Mouse (Mus musculus) mouse embryonic stem cell (cell line): ENCODE data around the gene Csf1.

ENCODE experiments used
- in situ Hi-C, 2 experiments: fragments of 300-500 bp; cut with MboI; formaldehyde crosslinking; loops; 1 replicate in 1 of 2; 3 replicates in 1 of 2; pipeline ENCODE4 v1.14.3; 2019 to 2020; ENCODE audit warnings: low sequenced_read_pairs in 2 of 2, low pct_unique_long_range_greater_than_20kb in 1 of 2, mixed read lengths in 1 of 2; ENCODE audit not compliant: unreplicated experiment in 1 of 2

Csf1 gene

DNA sequence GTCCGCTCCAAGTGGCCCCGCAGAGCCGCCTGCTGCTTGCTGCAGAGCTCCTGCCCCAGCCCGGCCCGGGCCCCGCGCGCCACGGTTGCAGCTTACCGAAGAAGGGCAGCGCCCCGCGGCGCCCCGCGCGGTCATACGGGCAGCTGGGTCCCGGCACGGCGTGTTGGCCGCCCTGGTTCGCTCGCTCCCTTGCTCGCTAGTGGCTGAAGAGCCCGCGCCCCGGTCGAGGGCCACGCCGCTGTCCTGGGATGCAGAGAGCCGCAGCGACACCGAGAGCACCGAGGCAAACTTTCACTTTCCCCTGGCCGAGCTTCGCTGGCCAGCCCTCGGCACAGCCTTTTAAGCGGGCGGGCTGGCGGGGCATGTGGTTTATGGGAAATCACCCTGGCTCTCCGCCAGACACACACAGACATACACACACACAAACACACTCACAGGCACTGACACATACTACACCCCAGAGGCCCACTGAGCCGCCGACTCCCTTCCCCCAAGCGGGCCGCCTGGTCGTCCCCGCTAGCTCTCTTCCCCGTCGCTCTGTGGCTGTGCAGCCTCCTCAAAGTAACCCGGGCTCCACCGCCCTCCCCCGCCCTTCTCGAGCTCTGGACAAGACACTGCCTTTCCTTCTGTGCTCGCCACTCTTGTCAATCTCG lies at the start of gene Csf1:
TSS of gene Csf1 (minus strand) at position 541 of the 653 bp plus-strand sequence.
- in situ Hi-C loops = no loop called here

DNA sequence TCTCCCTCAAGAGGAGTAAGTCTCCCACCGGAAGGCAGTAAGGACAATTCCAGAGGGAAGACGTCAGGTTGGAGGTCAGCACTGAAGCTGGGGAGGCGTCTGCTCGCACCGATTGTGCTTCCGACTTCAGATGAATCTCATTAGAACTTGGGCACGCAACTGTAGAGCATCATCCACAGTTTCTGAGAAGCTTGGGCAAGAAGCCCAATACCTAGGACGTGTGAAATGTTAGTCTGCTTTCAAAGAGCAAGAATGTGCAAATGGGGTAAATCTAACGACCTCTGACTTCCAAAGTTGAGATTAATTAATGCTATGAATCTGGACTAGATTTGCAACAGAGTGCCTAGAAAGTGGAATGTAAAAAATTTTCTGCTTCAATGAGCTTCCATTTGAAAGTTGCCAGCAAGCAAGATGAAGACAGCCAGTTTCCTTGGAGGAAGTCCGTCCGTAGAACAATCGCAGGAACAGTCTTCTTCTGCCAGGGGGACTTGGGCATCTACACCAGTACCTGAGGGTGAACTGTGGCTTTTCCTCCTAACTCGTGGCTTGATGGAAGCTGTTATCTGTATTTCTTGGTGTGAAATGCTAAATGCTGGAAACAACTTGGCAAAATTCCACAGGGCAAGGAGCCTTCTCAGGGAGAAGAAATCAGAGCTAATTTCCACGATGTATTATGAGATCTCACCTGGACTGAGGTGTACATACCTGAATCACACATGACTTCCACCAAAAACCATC lies 47.9 kb upstream of the Csf1 start:
- in situ Hi-C loops = no loop called here

DNA sequence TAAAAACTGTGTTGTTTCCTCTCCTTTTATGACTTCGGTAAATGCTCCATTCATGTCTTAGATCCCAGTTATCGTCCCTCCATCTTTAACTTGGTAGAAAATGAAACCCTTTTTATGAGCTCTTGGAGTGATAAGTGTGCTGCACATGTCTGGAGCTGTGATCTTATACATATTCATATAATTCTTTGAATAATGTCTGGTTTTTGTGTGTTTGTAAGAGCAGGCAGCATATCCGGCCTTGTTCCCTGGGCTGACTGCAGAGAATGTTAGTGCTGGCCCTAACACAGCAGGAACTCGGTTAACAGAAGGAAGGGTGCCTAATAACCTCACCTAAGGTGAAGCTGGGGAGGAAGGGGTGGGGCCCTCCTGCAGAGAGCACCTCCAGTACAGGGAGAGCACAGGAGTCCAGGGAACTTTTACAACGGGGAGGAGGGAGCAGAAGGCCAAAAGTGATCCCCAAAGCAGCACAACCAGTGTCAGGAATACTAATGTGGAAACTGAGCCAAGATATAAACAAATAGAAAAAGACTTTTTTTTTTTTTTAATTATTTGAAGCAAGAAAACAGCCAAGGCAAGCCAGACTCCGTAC lies 47.2 kb upstream of the Csf1 start:
- in situ Hi-C loops = no loop called here

DNA sequence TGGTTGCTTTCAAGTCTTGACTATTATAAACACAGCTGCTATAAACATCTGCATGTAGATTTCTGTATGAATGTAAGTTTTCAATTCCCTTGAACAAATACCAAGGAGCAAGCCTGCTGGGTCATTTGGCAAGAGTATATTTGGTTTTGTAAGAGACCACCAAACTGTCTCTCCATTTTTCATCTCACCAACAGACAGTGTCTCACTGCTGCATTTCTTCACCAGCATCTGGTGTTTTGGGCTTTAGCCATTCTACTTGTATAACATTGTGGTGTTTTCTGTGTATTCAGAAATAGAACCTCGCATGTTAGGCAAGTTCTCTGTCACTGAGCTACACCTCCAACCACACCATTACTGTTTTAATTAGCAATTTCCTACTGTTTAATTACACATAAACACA lies 46.6 kb upstream of the Csf1 start:
- in situ Hi-C loops = no loop called here

DNA sequence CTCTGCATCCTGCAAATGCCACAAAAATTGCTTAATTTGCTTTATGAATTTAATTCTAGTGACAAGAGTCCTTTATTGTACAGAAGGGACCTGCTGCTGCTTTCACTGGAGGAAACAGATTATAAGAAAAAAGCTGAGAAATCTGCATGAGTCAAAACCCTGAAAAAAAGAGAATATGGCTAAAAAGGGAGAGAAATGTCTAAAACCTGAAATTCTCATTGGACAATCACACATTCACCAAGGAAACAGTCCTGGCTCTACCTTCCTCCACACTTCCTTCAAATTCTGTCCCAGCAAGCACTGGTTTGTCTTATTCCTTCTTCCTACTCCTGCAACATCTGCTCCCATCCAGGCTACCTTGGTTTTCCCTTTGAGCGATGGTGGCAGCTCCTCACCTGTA lies 44.5 kb upstream of the Csf1 start:
- in situ Hi-C loops = no loop called here

DNA sequence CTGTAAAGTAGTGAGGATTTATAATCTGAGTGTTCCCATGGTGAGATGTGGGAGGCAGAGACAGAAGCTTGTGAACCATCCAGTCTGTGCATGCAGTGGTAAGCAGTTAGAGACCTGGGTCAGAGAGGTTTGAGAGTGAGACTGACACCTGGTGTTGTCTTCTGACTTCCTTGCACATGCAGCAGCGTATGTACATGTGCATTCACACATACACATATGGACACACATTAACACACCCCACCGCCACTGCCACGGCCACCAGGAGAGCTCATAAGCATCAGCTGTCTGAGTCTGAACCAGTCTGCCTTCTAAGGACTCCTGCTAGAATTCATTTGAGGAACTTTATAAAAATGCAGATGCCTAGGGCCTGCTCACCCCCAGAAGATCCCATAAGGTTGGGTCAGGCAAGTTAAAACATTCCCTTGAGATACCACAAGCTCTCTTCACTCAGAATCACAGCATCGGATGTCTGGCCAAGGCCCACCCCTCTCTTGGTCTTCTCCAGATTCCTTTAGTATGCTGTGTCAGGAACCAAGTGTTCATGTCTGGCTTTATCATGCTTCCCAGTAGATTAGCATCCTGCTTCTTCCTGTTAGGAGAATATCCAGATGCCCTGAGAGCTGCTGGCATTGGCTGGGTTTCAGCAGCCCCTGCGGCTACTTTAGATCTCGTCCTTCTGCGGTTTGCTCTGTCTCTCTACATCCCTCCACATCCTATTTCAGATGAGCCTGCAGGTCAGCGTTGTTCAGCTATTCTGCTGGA lies 42.1 kb upstream of the Csf1 start:
- in situ Hi-C loops = no loop called here

DNA sequence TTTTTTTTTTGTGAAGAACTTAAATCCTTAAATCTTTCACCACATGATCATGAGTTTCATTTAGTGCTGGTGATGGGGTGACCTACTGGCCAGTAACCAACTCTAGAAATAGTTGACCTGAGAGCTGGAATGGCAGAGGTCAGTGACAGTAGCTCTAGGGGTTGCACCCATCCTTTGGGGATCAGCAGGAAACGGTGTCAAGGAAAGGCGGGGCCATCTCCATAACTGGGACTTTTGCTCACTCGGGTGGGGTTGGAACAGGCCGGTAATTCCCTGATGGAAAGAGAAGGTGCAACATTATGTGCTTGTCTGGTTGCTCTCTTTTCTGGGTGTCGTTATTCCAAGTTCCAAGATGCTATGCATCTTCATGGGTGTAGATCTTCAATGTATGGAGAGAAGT lies 38.7 kb upstream of the Csf1 start:
- in situ Hi-C loops = no loop called here

DNA sequence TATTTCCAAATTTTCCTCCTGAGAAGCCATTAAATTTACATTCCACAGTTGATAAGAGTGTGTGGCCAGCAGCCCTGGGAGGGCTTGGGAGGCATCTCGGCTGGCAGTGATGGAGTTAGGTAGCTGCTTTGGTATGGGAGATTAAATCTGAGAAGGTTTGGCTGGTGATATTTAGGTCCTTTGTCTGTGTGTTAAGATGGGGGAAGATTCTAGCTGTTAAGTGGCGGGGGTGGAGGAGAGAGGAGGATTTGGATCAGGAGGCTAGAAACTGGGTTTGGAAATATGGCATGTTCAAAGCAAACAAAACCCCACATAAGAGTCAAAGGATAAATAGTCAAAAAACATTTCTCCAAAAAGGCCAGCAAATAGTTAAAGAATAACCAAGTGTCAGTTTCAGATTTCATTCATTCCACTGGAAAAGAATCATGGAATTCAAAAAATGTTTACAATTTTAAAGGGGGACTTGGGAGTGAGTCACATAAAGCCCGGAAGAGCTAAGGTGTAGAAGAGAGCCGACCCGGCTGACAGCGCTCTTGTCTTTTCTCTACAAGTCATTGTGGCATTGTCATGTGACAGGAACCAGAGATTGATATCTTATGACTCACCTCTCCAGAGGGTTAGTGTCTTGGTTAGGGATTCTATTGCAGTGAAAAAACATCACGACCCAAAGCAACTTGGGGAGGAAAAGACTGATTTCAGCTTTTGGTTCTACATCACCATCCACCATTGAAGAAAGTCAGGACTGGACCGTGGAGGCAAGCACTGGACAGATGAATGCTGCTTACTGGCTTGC lies 36.1 kb upstream of the Csf1 start:
- in situ Hi-C loops = no loop called here

DNA sequence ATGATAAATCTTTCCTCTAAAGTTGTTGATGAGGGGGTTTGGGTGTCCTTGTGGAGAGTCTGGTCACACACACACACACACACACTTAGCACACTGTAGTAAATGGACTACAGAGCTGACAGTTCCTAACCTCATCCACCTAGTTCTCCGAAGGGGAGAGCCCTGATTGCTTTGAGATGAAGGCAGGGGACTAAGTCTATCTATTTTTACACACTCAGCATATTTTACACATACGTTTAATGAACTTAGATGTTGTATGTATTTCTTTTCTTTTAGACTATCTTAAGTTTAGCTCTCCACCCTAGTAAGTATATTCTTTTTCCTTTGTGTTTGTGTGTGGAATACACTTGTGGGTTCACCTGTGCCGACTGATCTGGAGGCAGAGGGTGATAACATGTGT lies 34.6 kb upstream of the Csf1 start:
- in situ Hi-C loops = no loop called here

DNA sequence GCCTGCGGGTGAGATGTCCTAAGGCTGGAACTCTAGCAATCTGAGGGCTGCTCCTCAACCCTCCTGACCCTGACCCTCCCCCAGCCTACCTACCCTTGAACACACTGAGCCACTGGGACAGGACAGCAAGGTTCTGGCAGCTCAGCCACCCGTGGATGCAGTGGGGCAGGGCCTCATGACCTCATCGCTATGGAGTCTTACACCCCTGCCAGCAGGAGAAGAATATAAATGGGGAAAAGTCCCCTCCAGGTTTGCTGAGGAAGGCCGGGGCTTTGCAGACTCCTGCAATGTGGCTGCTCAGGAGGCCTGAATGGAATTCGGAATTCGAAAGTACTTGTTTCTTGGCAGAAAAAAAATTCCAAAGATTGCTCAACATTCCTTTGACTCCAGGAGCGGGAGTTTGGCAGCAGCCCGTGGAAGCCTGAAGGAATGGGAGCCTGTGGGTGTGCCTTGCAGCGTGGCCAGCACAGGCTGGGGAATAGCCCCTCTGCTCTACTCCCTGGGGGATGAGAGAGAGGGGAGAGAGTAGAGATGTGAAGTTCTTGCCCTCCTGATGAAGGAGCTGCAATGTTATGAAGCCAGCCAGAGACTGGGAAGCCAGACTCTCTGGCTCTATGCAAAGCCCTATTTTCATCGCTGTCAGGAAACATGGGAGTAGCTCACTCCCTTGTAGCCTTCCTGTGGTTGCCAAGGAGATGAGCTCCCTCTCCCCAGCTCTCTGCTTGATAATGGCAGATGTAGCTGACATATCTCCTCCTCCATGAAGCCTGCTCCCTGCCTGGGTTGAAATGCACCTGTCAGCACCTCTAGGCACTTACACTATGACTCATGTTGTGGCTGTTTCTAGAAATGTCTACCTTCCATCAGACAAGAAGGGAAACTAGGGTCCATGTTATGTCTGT lies 33.3 kb upstream of the Csf1 start:
- in situ Hi-C loops = no loop called here

DNA sequence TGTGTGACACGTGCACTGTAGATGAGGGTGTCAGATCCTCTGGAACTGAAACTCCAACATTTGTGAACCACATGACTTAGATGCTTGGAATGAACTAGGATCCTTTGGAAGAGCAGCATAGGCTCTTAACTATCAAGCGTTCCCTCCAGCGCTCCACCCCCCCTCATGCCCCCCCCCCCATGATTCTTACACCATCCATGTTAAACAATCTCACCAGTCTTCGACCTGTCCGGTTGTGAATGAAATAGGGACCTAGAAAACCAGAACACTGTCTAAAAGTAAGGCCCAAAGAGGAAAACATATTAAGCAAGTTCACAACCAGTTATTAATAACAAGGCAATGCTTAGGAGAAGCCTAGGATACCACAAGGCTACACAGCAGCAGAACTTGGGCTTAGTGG lies 32.5 kb upstream of the Csf1 start:
- in situ Hi-C loops = no loop called here

DNA sequence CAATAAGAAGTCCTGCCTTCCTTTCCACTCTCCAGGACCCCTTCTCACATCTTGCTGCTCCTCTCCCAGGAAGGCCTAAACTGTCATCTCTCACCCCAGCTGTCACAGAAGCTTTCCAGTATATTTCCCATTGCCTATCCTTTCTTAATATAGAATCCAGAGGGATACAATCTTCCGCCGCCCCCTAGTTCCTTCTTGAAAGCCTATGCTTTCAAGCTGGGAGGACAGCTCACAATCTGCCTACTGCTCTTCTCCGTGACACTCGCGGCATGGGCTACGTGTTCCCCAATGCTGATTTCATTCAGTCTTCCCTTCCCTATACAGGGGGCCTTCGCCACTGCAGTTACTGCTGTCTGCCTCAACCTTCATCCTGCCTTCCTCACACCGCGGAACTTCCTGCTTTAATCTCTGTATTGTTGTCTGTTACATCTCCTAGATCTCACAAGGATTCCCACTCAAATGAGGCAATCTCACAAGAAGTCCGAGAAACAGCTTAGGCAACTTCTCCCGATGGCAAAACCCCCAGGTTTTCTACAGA lies 30.6 kb upstream of the Csf1 start:
- in situ Hi-C loops = no loop called here

DNA sequence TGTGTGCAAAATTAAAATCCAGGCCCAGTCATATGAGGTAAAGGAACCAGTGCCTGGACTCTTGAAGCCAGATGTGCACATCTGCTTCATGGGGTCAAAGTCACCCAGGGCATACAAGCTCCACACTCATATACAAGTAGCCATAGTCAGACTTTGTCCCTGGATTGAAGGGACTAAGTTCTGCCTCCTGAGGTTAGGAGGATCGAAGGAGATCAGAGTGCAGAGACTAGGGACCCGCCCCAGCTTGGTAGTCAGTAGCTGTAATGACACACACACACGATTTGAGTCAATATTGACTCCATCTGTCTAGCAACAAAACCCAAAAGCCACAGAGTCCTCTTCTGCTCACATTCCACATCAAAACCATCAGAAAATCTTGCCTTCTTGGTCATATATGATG lies 30.0 kb upstream of the Csf1 start:
- in situ Hi-C loops = no loop called here

DNA sequence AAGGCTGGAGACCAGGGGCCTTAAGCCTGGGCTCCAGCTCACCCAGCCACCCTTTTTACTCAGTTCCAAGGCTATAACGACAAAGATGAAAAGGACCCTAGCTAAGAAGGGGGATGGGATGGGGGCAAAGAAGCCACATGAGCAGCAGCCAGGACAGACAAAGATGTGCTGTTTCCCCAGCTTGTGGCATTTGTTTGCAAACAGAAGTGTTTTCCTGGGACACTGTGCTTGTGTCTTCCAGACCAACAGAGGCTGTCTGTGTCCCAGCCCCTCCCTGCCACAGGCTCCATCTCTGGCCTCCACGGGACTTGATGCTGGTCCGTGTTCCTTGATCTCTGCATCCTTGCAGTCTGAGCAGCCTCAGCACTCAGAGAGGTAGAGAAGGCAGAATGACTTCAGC lies 28.6 kb upstream of the Csf1 start:
- in situ Hi-C loops = no loop called here

DNA sequence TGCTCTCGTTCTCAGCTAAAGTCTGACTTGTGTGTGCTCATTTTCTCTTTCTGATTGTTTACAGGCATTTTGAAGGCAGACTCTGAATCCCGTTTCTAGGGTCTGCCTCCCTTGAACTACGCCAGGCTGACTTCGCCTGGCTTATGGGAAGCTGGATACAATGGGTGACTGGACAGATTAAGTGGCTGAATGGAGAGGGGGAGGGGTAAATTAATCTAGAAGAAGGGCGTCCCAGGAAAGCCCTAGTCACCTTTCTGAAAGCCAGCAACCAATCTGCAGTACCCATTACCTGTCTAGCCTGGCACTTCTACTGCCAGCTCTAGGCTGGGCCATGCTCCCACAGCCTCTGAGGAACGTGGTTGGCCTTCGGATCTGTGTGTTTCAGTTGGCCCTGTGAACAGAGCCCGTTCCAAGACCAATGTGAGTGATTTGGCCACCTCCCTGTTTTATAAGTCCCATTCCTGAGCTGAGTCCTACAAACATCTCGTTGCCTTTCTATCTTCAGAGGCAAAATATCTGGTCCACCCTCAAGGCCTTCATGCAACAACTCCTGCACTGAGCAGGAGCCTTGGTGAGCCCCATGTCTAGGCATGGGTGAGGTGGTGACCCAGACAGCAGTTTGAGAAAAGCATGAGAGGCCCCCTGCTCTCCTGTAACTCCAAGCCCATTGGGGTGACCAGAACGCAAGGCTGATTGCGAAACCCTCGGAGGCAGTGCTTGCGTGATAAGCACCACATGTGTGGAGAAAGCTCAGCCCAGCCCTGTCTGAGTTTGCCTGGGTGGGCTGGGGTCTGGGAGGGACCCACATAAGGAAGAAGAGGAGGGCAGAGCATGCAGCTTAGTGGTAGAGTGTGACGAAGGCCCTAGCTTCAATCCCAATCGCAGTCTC lies 27.6 kb upstream of the Csf1 start:
- in situ Hi-C loops = no loop called here

DNA sequence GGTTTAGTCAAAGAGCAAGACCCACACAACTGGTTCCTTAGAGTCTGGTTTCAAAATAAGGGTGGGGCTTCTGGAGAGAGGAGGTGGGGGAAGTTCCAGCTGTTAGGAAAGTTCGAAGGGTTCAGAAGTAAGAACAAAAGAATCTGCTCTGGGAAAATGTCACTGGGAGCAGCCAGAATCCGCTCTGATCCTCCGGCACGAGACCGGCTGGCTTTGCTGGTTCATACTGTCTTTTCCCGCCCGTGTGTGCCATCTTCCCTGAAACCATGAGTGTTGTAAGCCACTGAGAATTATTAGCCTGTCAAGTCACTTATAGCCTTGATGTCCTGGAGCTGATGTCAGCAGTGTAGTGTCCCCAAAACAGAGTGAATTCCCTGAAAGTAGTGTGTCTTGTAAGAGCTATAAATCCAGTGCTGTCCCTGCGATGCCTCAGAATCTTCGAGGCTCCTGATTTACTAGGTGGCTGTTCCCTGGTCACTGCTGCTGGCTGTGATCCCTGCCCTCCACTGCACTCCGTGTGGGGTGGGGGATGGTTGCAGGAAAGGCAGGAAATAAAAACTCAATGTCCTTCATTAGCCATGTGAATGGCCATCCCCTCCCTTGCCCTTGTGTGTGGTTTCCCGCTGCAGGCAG lies 26.8 kb upstream of the Csf1 start:
- in situ Hi-C loops = no loop called here
